Mouse (Mus musculus): Measurements from ENCODE around the gene I830077J02Rik. TPM values are rescaled to one million over a fixed set of nuclear protein-coding genes. Genes with fewer than 3 reads are reported as not detected.
A peak's percentile ranks its signal among the peaks of the same experiment; 100 is the strongest.

The I830077J02Rik gene
- polyA plus RNA-seq (2016; fragmentation: Nextera tagmentation; extraction: Ambion mirVana) = 0.33 and 0.55 TPM in 2 replicates

- no peak for ATAC-seq (ENCODE audit: low FRiP score, low read depth)
- 85% methylated on average over 8 of the region's 8 CpGs for WGBS
- no peaks in the 10 kb centered on the region for H3K9me3 ChIP-seq
These were observed at the start of gene I830077J02Rik for GRCm38 (mm10) chr3:105932240-105933071. Gene I830077J02Rik (minus strand): TSS chr3:105932664.

GRCm38 (mm10) chr3:105974174-105974573 lies 41.7 kb upstream of the I830077J02Rik start:
- H3K4me2 ChIP-seq (replicated peaks) = no peak overlapping the region
- H3K9ac ChIP-seq = no peak overlapping the region
- no peaks in the 10 kb centered on the region for H3K4me1 ChIP-seq
- no peak overlapping the region for H3K27ac ChIP-seq
- 98% methylated on average over 2 of the region's 2 CpGs for WGBS
- no peak overlapping the region for H3K4me3 ChIP-seq
- peaks cover 11% of the 10 kb centered on the region for H3K36me3 ChIP-seq
- ATAC-seq (ENCODE audit: low FRiP score, low read depth) = no peak
- H3K9me3 ChIP-seq = no peaks in the 10 kb centered on the region
- no peaks in the 10 kb centered on the region for H3K27me3 ChIP-seq (replicated peaks)

More at GRCm38 (mm10) chr3:105932240-105933071, at the start of gene I830077J02Rik:
- H3K27ac ChIP-seq = no peak within 1 kb of the TSS
- no peak within 1 kb of the TSS for H3K4me3 ChIP-seq
- no peak within 1 kb of the TSS for H3K4me2 ChIP-seq (replicated peaks)
- no peaks in the 10 kb centered on the region for H3K4me1 ChIP-seq
- H3K27me3 ChIP-seq (replicated peaks) = no peaks in the 10 kb centered on the region
- no peak within 1 kb of the TSS for H3K9ac ChIP-seq
- no peaks in the 10 kb centered on the region for H3K36me3 ChIP-seq

- H3K36me3 ChIP-seq = peaks cover 19% of the 10 kb centered on the region
These were observed 40.9 kb upstream of the I830077J02Rik start, which contains the start of gene Ovgp1 for GRCm38 (mm10) chr3:105973411-105973810. Gene Ovgp1 (plus strand): TSS chr3:105973711.

GRCm38 (mm10) chr3:105971831-105972446 lies 39.5 kb upstream of the I830077J02Rik start:
- H3K9me3 ChIP-seq = no peaks in the 10 kb centered on the region
- H3K36me3 ChIP-seq = peaks cover 33% of the 10 kb centered on the region
- H3K27ac ChIP-seq = no peak overlapping the region
- no peak overlapping the region for H3K4me3 ChIP-seq
- no peak overlapping the region for H3K9ac ChIP-seq
- no peak for ATAC-seq (ENCODE audit: low FRiP score, low read depth)
- H3K4me2 ChIP-seq (replicated peaks) = no peak overlapping the region
- 83% methylated on average over 5 of the region's 5 CpGs for WGBS
- H3K4me1 ChIP-seq = no peaks in the 10 kb centered on the region
- H3K27me3 ChIP-seq (replicated peaks) = no peaks in the 10 kb centered on the region

More at GRCm38 (mm10) chr3:105973411-105973810, 40.9 kb upstream of the I830077J02Rik start, which contains the start of gene Ovgp1:
- no peak for ATAC-seq (ENCODE audit: low FRiP score, low read depth)
- Histone ChIP-seq H3K4me3 (no peak within 1 kb of the TSS), H3K4me2 (replicated peaks) (no peak within 1 kb of the TSS), H3K9ac (no peak within 1 kb of the TSS), H3K9me3 (no peaks in the 10 kb centered on the region), H3K4me1 (no peaks in the 10 kb centered on the region), H3K27ac (no peak within 1 kb of the TSS), H3K27me3 (replicated peaks) (no peaks in the 10 kb centered on the region)
- WGBS = 73% methylated on average over 3 of the region's 3 CpGs

- no peak overlapping the region for H3K4me3 ChIP-seq
- WGBS = 95% methylated on average over 2 of the region's 2 CpGs
- peak overlapping the region; percentile 89 for H3K4me2 ChIP-seq (replicated peaks)
- no peak overlapping the region for H3K27ac ChIP-seq
- peaks cover 42% of the 10 kb centered on the region for H3K36me3 ChIP-seq
- peaks cover 23% of the 10 kb centered on the region for H3K4me1 ChIP-seq
- H3K9me3 ChIP-seq = no peaks in the 10 kb centered on the region
- H3K9ac ChIP-seq = no peak overlapping the region
- H3K27me3 ChIP-seq (replicated peaks) = no peaks in the 10 kb centered on the region
- no peak for ATAC-seq (ENCODE audit: low FRiP score, low read depth)
These were observed 28.2 kb upstream of the I830077J02Rik start for GRCm38 (mm10) chr3:105960700-105961099.

GRCm38 (mm10) chr3:105959999-105960398 lies 27.5 kb upstream of the I830077J02Rik start, which contains the start of gene Atp5f1:
Gene Atp5f1 (minus strand): TSS chr3:105960099.
- Histone ChIP-seq H3K4me1 (peaks cover 23% of the 10 kb centered on the region), H3K9me3 (no peaks in the 10 kb centered on the region), H3K27me3 (replicated peaks) (no peaks in the 10 kb centered on the region), H3K36me3 (peaks cover 38% of the 10 kb centered on the region), H3K9ac (peak within 1 kb of the TSS; percentile 93), H3K4me3 (peak within 1 kb of the TSS; percentile 83), H3K4me2 (replicated peaks) (peak within 1 kb of the TSS; percentile 89), H3K27ac (peak within 1 kb of the TSS; percentile 72)
- 5% methylated on average over 6 of the region's 6 CpGs for WGBS
- no peak; the same call in 1 of the 2 replicates for ATAC-seq (ENCODE audit: low FRiP score, low read depth)

- ATAC-seq (ENCODE audit: low FRiP score, low read depth) = peak; percentile 84
- H3K27ac ChIP-seq = no peak overlapping the region
- H3K9ac ChIP-seq = peak overlapping the region; percentile 93
- peak overlapping the region; percentile 89 for H3K4me2 ChIP-seq (replicated peaks)
- under 1% methylated on average over 26 of the region's 26 CpGs for WGBS
- H3K4me1 ChIP-seq = peaks cover 23% of the 10 kb centered on the region
- H3K27me3 ChIP-seq (replicated peaks) = no peaks in the 10 kb centered on the region
- peaks cover 38% of the 10 kb centered on the region for H3K36me3 ChIP-seq
- peak overlapping the region; percentile 83 for H3K4me3 ChIP-seq
- no peaks in the 10 kb centered on the region for H3K9me3 ChIP-seq
These were observed 27.1 kb upstream of the I830077J02Rik start for GRCm38 (mm10) chr3:105959585-105959984.

GRCm38 (mm10) chr3:105958974-105959580 lies 26.6 kb upstream of the I830077J02Rik start, which contains the start of gene Wdr77:
Gene Wdr77 (plus strand): TSS chr3:105959369.
- H3K4me1 ChIP-seq = peaks cover 23% of the 10 kb centered on the region
- no peaks in the 10 kb centered on the region for H3K27me3 ChIP-seq (replicated peaks)
- peak; percentile 98 for ATAC-seq (ENCODE audit: low FRiP score, low read depth)
- peaks cover 36% of the 10 kb centered on the region for H3K36me3 ChIP-seq
- peak within 1 kb of the TSS; percentile 89 for H3K4me2 ChIP-seq (replicated peaks)
- peak within 1 kb of the TSS; percentile 72 for H3K27ac ChIP-seq
- WGBS = under 1% methylated on average over 52 of the region's 52 CpGs
- H3K9ac ChIP-seq = peak within 1 kb of the TSS; percentile 93
- no peaks in the 10 kb centered on the region for H3K9me3 ChIP-seq
- H3K4me3 ChIP-seq = peak within 1 kb of the TSS; percentile 83

- Histone ChIP-seq H3K9me3 (no peaks in the 10 kb centered on the region), H3K4me3 (peak overlapping the region; percentile 83), H3K27ac (no peak overlapping the region), H3K4me1 (peaks cover 23% of the 10 kb centered on the region), H3K36me3 (peaks cover 32% of the 10 kb centered on the region), H3K27me3 (replicated peaks) (no peaks in the 10 kb centered on the region), H3K4me2 (replicated peaks) (peak overlapping the region; percentile 77), H3K9ac (peak overlapping the region; percentile 93)
- 47% methylated on average over 5 of the region's 5 CpGs for WGBS
- no peak for ATAC-seq (ENCODE audit: low FRiP score, low read depth)
These were observed 25.7 kb upstream of the I830077J02Rik start for GRCm38 (mm10) chr3:105958204-105958603.

GRCm38 (mm10) chr3:105957235-105957634 lies 24.8 kb upstream of the I830077J02Rik start:
- Histone ChIP-seq H3K27me3 (replicated peaks) (no peaks in the 10 kb centered on the region), H3K4me2 (replicated peaks) (peak overlapping the region; percentile 77; the same call in 1 of the 2 replicates), H3K9me3 (no peaks in the 10 kb centered on the region), H3K27ac (no peak overlapping the region), H3K36me3 (peaks cover 31% of the 10 kb centered on the region), H3K4me1 (peaks cover 23% of the 10 kb centered on the region), H3K9ac (no peak overlapping the region), H3K4me3 (no peak overlapping the region)
- 95% methylated on average over 1 of the region's 1 CpGs for WGBS
- ATAC-seq (ENCODE audit: low FRiP score, low read depth) = no peak

GRCm38 (mm10) chr3:105951348-105951747 lies 18.9 kb upstream of the I830077J02Rik start:
- H3K9ac ChIP-seq = no peak overlapping the region
- peaks cover 66% of the 10 kb centered on the region for H3K36me3 ChIP-seq
- no peak overlapping the region for H3K4me2 ChIP-seq (replicated peaks)
- no peak overlapping the region for H3K27ac ChIP-seq
- no peak for ATAC-seq (ENCODE audit: low FRiP score, low read depth)
- no peaks in the 10 kb centered on the region for H3K4me1 ChIP-seq
- no peaks in the 10 kb centered on the region for H3K27me3 ChIP-seq (replicated peaks)
- 94% methylated on average over 7 of the region's 7 CpGs for WGBS
- no peak overlapping the region for H3K4me3 ChIP-seq
- no peaks in the 10 kb centered on the region for H3K9me3 ChIP-seq

GRCm38 (mm10) chr3:105936111-105936510 lies 3.6 kb upstream of the I830077J02Rik start:
- no peak overlapping the region for H3K9ac ChIP-seq
- 97% methylated on average over 4 of the region's 4 CpGs for WGBS
- H3K36me3 ChIP-seq = peaks cover 17% of the 10 kb centered on the region
- ATAC-seq (ENCODE audit: low FRiP score, low read depth) = no peak
- no peaks in the 10 kb centered on the region for H3K9me3 ChIP-seq
- no peak overlapping the region for H3K27ac ChIP-seq
- no peaks in the 10 kb centered on the region for H3K4me1 ChIP-seq
- H3K27me3 ChIP-seq (replicated peaks) = no peaks in the 10 kb centered on the region
- H3K4me3 ChIP-seq = no peak overlapping the region
- H3K4me2 ChIP-seq (replicated peaks) = no peak overlapping the region

Data from neural tube, embryonic 12.5 days (tissue).